20 mouse cellular contexts compared by ENCODE assay signal in the genomic region with DNA sequence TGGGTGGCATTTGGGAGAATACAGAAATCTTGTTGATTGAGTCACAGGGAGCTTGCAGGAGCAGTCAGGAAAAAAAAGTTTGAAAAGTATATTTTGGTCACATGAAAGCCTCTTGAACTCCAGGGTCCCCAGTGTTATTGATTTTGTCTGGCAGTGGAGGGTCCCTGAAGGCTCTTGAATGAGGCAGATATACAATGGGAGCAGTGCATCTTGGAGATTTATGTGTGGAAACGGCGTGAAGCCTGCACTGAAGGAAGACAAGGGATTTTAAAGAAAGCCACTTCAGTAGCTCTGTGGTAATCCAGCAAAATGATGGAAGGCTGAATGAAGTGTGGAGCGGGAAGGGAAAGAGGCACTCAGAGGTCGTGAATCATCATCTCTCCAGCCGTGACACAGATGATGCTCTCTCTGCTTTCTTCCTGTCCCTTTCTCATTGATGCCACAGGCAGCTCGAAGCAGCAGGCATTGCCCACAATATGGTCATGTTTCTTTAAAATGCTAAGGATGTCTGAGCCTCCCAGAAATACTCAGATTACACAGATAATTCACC. TPM values are rescaled to one million over a fixed set of nuclear protein-coding genes. Genes with fewer than 3 reads are reported as not detected.
DNase-seq lines count a peak whose midpoint lies in the region; ATAC-seq lines count a peak whose summit lies in the region.
"Had no signal": no experiment of that assay in that cellular context is flagged by ENCODE, and none has a peak within 500 bp of the region (broad histone marks: within the 10 kb centered on the region; RNA-seq: fewer than 3 reads in every experiment).

No protein-coding gene starts in this region.

- WGBS in embryonic facial prominence, embryonic 11.5 days = 49% methylated on average over 6 of the region's 6 CpGs
- 57% methylated on average over 6 of the region's 6 CpGs for whole genome bisulfite sequencing in embryonic facial prominence, embryonic 10.5 days
- WGBS in midbrain, embryonic 14.5 days = 14% methylated on average over 6 of the region's 6 CpGs
- WGBS in midbrain, embryonic 13.5 days = 37% methylated on average over 6 of the region's 6 CpGs
- 5% methylated on average over 6 of the region's 6 CpGs for WGBS in neural tube, embryonic 15.5 days

- no peak overlapping the region for H3K4me2 ChIP-seq in embryonic facial prominence, embryonic 11.5 days (ENCODE audit: low read depth, low read length)
- H3K4me2 ChIP-seq in midbrain, embryonic 14.5 days (ENCODE audit: low read length) = no peak overlapping the region
- no peak overlapping the region for H3K4me2 ChIP-seq in midbrain, embryonic 13.5 days (replicated peaks)
- no peak overlapping the region for H3K4me2 ChIP-seq in neural tube, embryonic 15.5 days
- H3K4me2 ChIP-seq: heart, embryonic 11.5 days; hindbrain, embryonic 12.5 days; liver, embryonic 15.5 days; lung, embryonic 15.5 days had no signal

- no peak for ATAC-seq in embryonic facial prominence, embryonic 11.5 days (replicated peaks; ENCODE audit: insufficient number of reproducible peaks, low FRiP score, low TSS enrichment, low read depth)
- no peak for ATAC-seq in midbrain, embryonic 14.5 days (ENCODE audit: low FRiP score, low TSS enrichment)
- ATAC-seq in midbrain, embryonic 13.5 days = no peak
- peak; percentile 35; the same call in 1 of the 2 replicates for ATAC-seq in neural tube, embryonic 15.5 days (ENCODE audit: low FRiP score)
- ATAC-seq: forebrain, embryonic 14.5 days; inflammation-experienced regulatory T-cells, adult 6 months had no signal

- H3K4me1 ChIP-seq in embryonic facial prominence, embryonic 11.5 days (ENCODE audit: control insufficient read depth, insufficient read depth, low read length) = no peaks in the 10 kb centered on the region
- peaks cover 14% of the 10 kb centered on the region; the same call in 1 of the 2 replicates for H3K4me1 ChIP-seq in embryonic facial prominence, embryonic 10.5 days
- no peaks in the 10 kb centered on the region for H3K4me1 ChIP-seq in midbrain, embryonic 14.5 days (ENCODE audit: control insufficient read depth, insufficient read depth, low read length)
- peaks cover 4% of the 10 kb centered on the region; the same call in 1 of the 2 replicates for H3K4me1 ChIP-seq in midbrain, embryonic 13.5 days (replicated peaks)
- peaks cover 7% of the 10 kb centered on the region; the same call in 1 of the 2 replicates for H3K4me1 ChIP-seq in neural tube, embryonic 15.5 days
- H3K4me1 ChIP-seq: hindbrain, embryonic 12.5 days; limb, embryonic 10.5 days; liver, embryonic 15.5 days; lung, embryonic 15.5 days had no signal

- peak; percentile 9 for DNase-seq in embryonic facial prominence, embryonic 11.5 days (ENCODE audit: low spot score)
- no peak for DNase-seq in embryonic facial prominence, embryonic 10.5 days (ENCODE audit: low spot score)
- DNase-seq in midbrain, embryonic 14.5 days = peak; percentile 3
- peak; percentile 11 for DNase-seq in embryo, embryonic 11 days
- DNase-seq in testis, postnatal 14 days (ENCODE audit: low spot score) = no peak
- DNase-seq: cerebellum, adult 8-10 months; liver; lung, postnatal 36 days; retina, postnatal 1 day; thymus, postnatal 25 days had no signal

- H3K4me3 ChIP-seq in embryonic facial prominence, embryonic 11.5 days (ENCODE audit: low read depth, low read length) = no peak overlapping the region
- H3K4me3 ChIP-seq in embryonic facial prominence, embryonic 10.5 days = no peak overlapping the region
- H3K4me3 ChIP-seq in midbrain, embryonic 14.5 days (replicated peaks; ENCODE audit: low read depth, low read length) = no peak overlapping the region
- H3K4me3 ChIP-seq in midbrain, embryonic 13.5 days (replicated peaks) = no peak overlapping the region
- H3K4me3 ChIP-seq in neural tube, embryonic 15.5 days (replicated peaks) = no peak overlapping the region
- H3K4me3 ChIP-seq: hindbrain, embryonic 12.5 days; limb, embryonic 10.5 days; liver, embryonic 15.5 days; lung, embryonic 15.5 days had no signal

- no peak overlapping the region for H3K27ac ChIP-seq in embryonic facial prominence, embryonic 11.5 days (replicated peaks; ENCODE audit: low read depth, low read length)
- H3K27ac ChIP-seq in embryonic facial prominence, embryonic 10.5 days (replicated peaks) = no peak overlapping the region
- no peak overlapping the region for H3K27ac ChIP-seq in midbrain, embryonic 14.5 days (replicated peaks; ENCODE audit: low read depth, low read length)
- H3K27ac ChIP-seq in midbrain, embryonic 13.5 days = no peak overlapping the region
- no peak overlapping the region for H3K27ac ChIP-seq in neural tube, embryonic 15.5 days (replicated peaks)
- H3K27ac ChIP-seq: hindbrain, embryonic 12.5 days; kidney, postnatal 0 days; limb, embryonic 10.5 days; liver, embryonic 15.5 days; lung, embryonic 15.5 days had no signal

- no peaks in the 10 kb centered on the region for H3K27me3 ChIP-seq in embryonic facial prominence, embryonic 11.5 days (ENCODE audit: control insufficient read depth, insufficient read depth, low read length)
- no peaks in the 10 kb centered on the region for H3K27me3 ChIP-seq in embryonic facial prominence, embryonic 10.5 days (replicated peaks; ENCODE audit: low read depth, poor library complexity, severe bottlenecking)
- H3K27me3 ChIP-seq in midbrain, embryonic 14.5 days (ENCODE audit: control insufficient read depth, insufficient read depth, low read length) = no peaks in the 10 kb centered on the region
- no peaks in the 10 kb centered on the region for H3K27me3 ChIP-seq in midbrain, embryonic 13.5 days
- H3K27me3 ChIP-seq in neural tube, embryonic 15.5 days (replicated peaks) = no peaks in the 10 kb centered on the region
- H3K27me3 ChIP-seq: hindbrain, embryonic 12.5 days; liver, embryonic 15.5 days; lung, embryonic 15.5 days had no signal

- H3K9ac ChIP-seq in embryonic facial prominence, embryonic 11.5 days (replicated peaks; ENCODE audit: low read length) = no peak overlapping the region
- H3K9ac ChIP-seq in midbrain, embryonic 14.5 days (replicated peaks; ENCODE audit: low read length) = no peak overlapping the region
- H3K9ac ChIP-seq in midbrain, embryonic 13.5 days (replicated peaks) = no peak overlapping the region
- no peak overlapping the region for H3K9ac ChIP-seq in neural tube, embryonic 15.5 days (replicated peaks)
- H3K9ac ChIP-seq: hindbrain, embryonic 12.5 days; liver, embryonic 15.5 days; lung, embryonic 15.5 days had no signal

- no peaks in the 10 kb centered on the region for H3K36me3 ChIP-seq in embryonic facial prominence, embryonic 11.5 days (replicated peaks; ENCODE audit: control insufficient read depth, insufficient read depth, low read depth, low read length)
- H3K36me3 ChIP-seq in embryonic facial prominence, embryonic 10.5 days (replicated peaks) = no peaks in the 10 kb centered on the region
- H3K36me3 ChIP-seq in midbrain, embryonic 14.5 days (ENCODE audit: control insufficient read depth, insufficient read depth, low read length) = no peaks in the 10 kb centered on the region
- no peaks in the 10 kb centered on the region for H3K36me3 ChIP-seq in midbrain, embryonic 13.5 days
- H3K36me3 ChIP-seq in neural tube, embryonic 15.5 days = no peaks in the 10 kb centered on the region
- H3K36me3 ChIP-seq: hindbrain, embryonic 12.5 days; limb, embryonic 10.5 days; liver, embryonic 15.5 days; lung, embryonic 15.5 days had no signal

- H3K9me3 ChIP-seq in embryonic facial prominence, embryonic 11.5 days (replicated peaks; ENCODE audit: control insufficient read depth, low read length) = no peaks in the 10 kb centered on the region
- 0 out of 2 replicates have a peak, but pooled peaks cover 10% of the 10 kb centered on the region for H3K9me3 ChIP-seq in embryonic facial prominence, embryonic 10.5 days
- H3K9me3 ChIP-seq in midbrain, embryonic 14.5 days (ENCODE audit: control insufficient read depth, low read length) = peaks cover 9% of the 10 kb centered on the region; the same call in 1 of the 2 replicates
- H3K9me3 ChIP-seq in midbrain, embryonic 13.5 days = no peaks in the 10 kb centered on the region
- H3K9me3 ChIP-seq in neural tube, embryonic 15.5 days (replicated peaks) = no peaks in the 10 kb centered on the region; the same call in 1 of the 2 replicates
- H3K9me3 ChIP-seq: hindbrain, embryonic 12.5 days; liver, embryonic 15.5 days; lung, embryonic 15.5 days had no signal

RNA-seq across cellular contexts. Expression of a gene that starts 30.6 kb away (rescaled TPM):
- 0.45 and 0.94 TPM in 2 replicates for polyA plus RNA-seq in embryonic facial prominence, embryonic 11.5 days (2014; fragmentation: Nextera tagmentation; extraction: Ambion mirVana)
- 0.59 TPM in 2 replicates for polyA plus RNA-seq in embryonic facial prominence, embryonic 10.5 days (2016; fragmentation: Nextera tagmentation; extraction: Ambion mirVana)
- 0.67 and 0.75 TPM in 2 replicates for polyA plus RNA-seq in midbrain, embryonic 14.5 days (2014; fragmentation: Nextera tagmentation; extraction: Ambion mirVana)
- polyA plus RNA-seq in midbrain, embryonic 13.5 days (2015; fragmentation: Nextera tagmentation; extraction: Ambion mirVana) = 0.96 and 1.0 TPM in 2 replicates
- 0.35 and 0.86 TPM in 2 replicates for polyA plus RNA-seq in neural tube, embryonic 15.5 days (2015; fragmentation: Nextera tagmentation; extraction: Ambion mirVana)

RNA-seq across cellular contexts. Expression of a gene that starts 51.2 kb away (rescaled TPM):
- 18.3 and 19.3 TPM in 2 replicates for polyA plus RNA-seq in embryonic facial prominence, embryonic 11.5 days (2014; fragmentation: Nextera tagmentation; extraction: Ambion mirVana)
- 10.7 and 11.5 TPM in 2 replicates for polyA plus RNA-seq in embryonic facial prominence, embryonic 10.5 days (2016; fragmentation: Nextera tagmentation; extraction: Ambion mirVana)
- 43.4 and 52.6 TPM in 2 replicates for polyA plus RNA-seq in midbrain, embryonic 14.5 days (2014; fragmentation: Nextera tagmentation; extraction: Ambion mirVana)
- 21.1 and 23.2 TPM in 2 replicates for polyA plus RNA-seq in midbrain, embryonic 13.5 days (2015; fragmentation: Nextera tagmentation; extraction: Ambion mirVana)
- 25.9 and 27.4 TPM in 2 replicates for polyA plus RNA-seq in neural tube, embryonic 15.5 days (2015; fragmentation: Nextera tagmentation; extraction: Ambion mirVana)

Comparison
In these comparisons a context has a peak if more than half of its experiments do, and no peak if none do; other contexts are left out.
1. DNase-seq: peak in embryonic facial prominence, embryonic 11.5 days (single experiment), midbrain, embryonic 14.5 days (single experiment) and embryo, embryonic 11 days (single experiment); none in embryonic facial prominence, embryonic 10.5 days (single experiment) and testis, postnatal 14 days (single experiment).